Mouse (Mus musculus) hindbrain, embryonic 16.5 days (tissue): ENCODE measurements around the gene Klk1b22. TPM values are rescaled to one million over a fixed set of nuclear protein-coding genes. Genes with fewer than 3 reads are reported as not detected.
"Not testable (repeated sequence)": the region's sequence is repeated elsewhere in the genome, so short reads cannot be mapped to it uniquely, and the experiment has no call there.

ENCODE experiments used
- ATAC-seq: fragments of 200-750 bp; cut with Nextera tagmentation; 2 replicates; pipeline ENCODE4 v1.8.0; 2017; ENCODE audit warnings: moderate TSS enrichment, moderate library complexity
- H3K27ac ChIP-seq: fragments of 300-500 bp; sonication (generic); 2 replicates; pipeline ENCODE4 v1.5.1; 2014; ENCODE audit warnings: low read depth, mild to moderate bottlenecking, control low read depth, low read length, moderate library complexity
- H3K27me3 ChIP-seq: fragments of 300-500 bp; sonication (generic); replicated peaks from 2 replicates; pipeline ENCODE4 v1.6.1; 2014; ENCODE audit warnings: low read length; ENCODE audit not compliant: control insufficient read depth, insufficient read depth
- H3K36me3 ChIP-seq: fragments of 300-500 bp; sonication (generic); 2 replicates; pipeline ENCODE4 v1.6.1; 2014; ENCODE audit warnings: mild to moderate bottlenecking, low read length, moderate library complexity, mixed read lengths; ENCODE audit not compliant: control insufficient read depth, insufficient read depth
- H3K4me1 ChIP-seq: fragments of 300-500 bp; sonication (generic); 2 replicates; pipeline ENCODE4 v1.6.1; 2014; ENCODE audit warnings: low read depth, low read length; ENCODE audit not compliant: control insufficient read depth, insufficient read depth
- H3K4me2 ChIP-seq: fragments of 300-500 bp; sonication (generic); 2 replicates; pipeline ENCODE4 v1.6.1; 2014; ENCODE audit warnings: mild to moderate bottlenecking, low read length, control low read depth, moderate library complexity
- H3K4me3 ChIP-seq: fragments of 300-500 bp; sonication (generic); 2 replicates; pipeline ENCODE4 v1.5.1; 2014; ENCODE audit warnings: mild to moderate bottlenecking, low read length, control low read depth, moderate library complexity
- H3K9ac ChIP-seq: fragments of 300-500 bp; sonication (generic); 2 replicates; pipeline ENCODE4 v1.6.1; 2014; ENCODE audit warnings: low read depth, mild to moderate bottlenecking, control low read depth, low read length, moderate library complexity
- H3K9me3 ChIP-seq: fragments of 300-500 bp; sonication (generic); 2 replicates; pipeline ENCODE4 v1.6.1; 2014; ENCODE audit warnings: mild to moderate bottlenecking, low read length, moderate library complexity; ENCODE audit not compliant: control insufficient read depth
- WGBS: fragments of 180-500 bp; shearing (Covaris S2); extraction: QIAGEN DNeasy Blood & Tissue Kit; methylation state at CpG from one replicate; pipeline ENCODE4 v1.1.7; 2014; 5-methylcytosine and 5-hydroxymethylcytosine counted together
- polyA plus RNA-seq: library from polyadenylated mRNA; unstranded; fragments of >200 nt; fragmentation: Nextera tagmentation; extraction: Ambion mirVana; gene quantifications from 2 replicates; pipeline ENCODE4 v1.2.1, GENCODE M21; 2015

Klk1b22 gene
- not detected in 2 replicates for polyA plus RNA-seq

DNA sequence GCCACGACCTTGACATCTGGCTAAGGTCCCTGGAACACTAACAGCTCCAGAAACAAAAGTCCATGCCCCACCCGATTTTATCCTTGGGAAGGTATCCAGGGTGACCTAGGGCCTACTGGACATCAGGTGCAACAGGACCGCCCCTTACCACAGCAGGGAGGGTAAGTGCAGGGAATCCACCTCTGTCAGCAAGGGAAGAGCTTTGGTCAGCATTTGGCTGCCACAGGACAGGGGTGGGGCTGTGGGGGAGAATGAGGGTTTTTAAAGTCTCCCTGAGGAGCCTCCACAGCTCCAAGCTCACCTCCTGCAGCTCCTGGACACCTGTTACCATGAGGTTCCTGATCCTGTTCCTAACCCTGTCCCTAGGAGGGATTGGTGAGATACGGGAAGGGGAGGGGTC, at the start of gene Klk1b22:
Gene Klk1b22, plus strand, starts transcription at position 301 of the 400 bp plus-strand sequence.
- H3K27me3 ChIP-seq, result no peaks in the 10 kb centered on the region
- no peak within 1 kb of the TSS for H3K4me2 ChIP-seq
- ATAC-seq, result no peak
- no peaks in the 10 kb centered on the region for H3K36me3 ChIP-seq
- H3K4me1 ChIP-seq, result no peaks in the 10 kb centered on the region
- no peak within 1 kb of the TSS for H3K4me3 ChIP-seq
- no peak within 1 kb of the TSS for H3K27ac ChIP-seq
- no peaks in the 10 kb centered on the region for H3K9me3 ChIP-seq
- WGBS, result 68% methylated on average over 4 of the region's 4 CpGs
- no peak within 1 kb of the TSS for H3K9ac ChIP-seq

DNA sequence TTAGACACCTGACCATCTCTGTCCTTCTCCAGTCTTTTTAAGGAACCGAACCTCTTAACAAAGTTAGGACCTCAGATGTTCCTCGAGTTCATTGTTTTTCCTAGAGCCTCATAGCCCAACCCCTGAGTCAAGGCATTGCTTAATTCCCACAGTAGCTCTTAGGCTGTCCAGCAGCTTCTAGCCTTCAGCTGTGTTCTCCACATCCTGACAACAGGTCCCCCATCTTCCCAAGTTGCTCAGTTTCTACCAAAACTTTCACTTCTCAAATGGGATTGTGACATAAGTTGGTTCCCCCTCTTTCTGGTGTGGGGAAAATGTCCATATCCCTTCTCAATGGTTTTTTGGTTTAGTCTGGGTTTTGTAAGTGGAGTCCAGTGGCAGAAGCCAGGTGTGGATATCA, 40.4 kb upstream of the Klk1b22 start:
- ATAC-seq, result no peak
- Histone ChIP-seq H3K27ac (no peak overlapping the region), H3K9me3 (no peaks in the 10 kb centered on the region), H3K4me2 (no peak overlapping the region), H3K27me3 (no peaks in the 10 kb centered on the region), H3K36me3 (no peaks in the 10 kb centered on the region), H3K4me1 (no peaks in the 10 kb centered on the region), H3K9ac (no peak overlapping the region), H3K4me3 (no peak overlapping the region)
- 88% methylated on average over 2 of the region's 2 CpGs for WGBS

GRCm38 (mm10) chr7:44077703-44078102, 34.8 kb upstream of the Klk1b22 start:
- ATAC-seq, result no peak
- H3K9me3 ChIP-seq, result no peaks in the 10 kb centered on the region
- 89% methylated on average over 1 of the region's 1 CpGs for WGBS
- no peaks in the 10 kb centered on the region for H3K4me1 ChIP-seq
- no peaks in the 10 kb centered on the region for H3K27me3 ChIP-seq
- no peaks in the 10 kb centered on the region for H3K36me3 ChIP-seq
- H3K9ac ChIP-seq, result no peak overlapping the region
- no peak overlapping the region for H3K4me3 ChIP-seq
- no peak overlapping the region for H3K4me2 ChIP-seq
- H3K27ac ChIP-seq, result no peak overlapping the region

- Histone ChIP-seq H3K9ac (no peak overlapping the region), H3K4me1 (no peaks in the 10 kb centered on the region), H3K27me3 (no peaks in the 10 kb centered on the region), H3K4me3 (no peak overlapping the region), H3K9me3 (no peaks in the 10 kb centered on the region), H3K36me3 (no peaks in the 10 kb centered on the region), H3K4me2 (no peak overlapping the region), H3K27ac (no peak overlapping the region)
- ATAC-seq, result no peak
- 85% methylated on average over 1 of the region's 1 CpGs for WGBS
Measured at GRCm38 (mm10) chr7:44096111-44096510, 16.4 kb upstream of the Klk1b22 start.

GRCm38 (mm10) chr7:44102028-44102427, 10.4 kb upstream of the Klk1b22 start, which contains the start of gene Klk1b21:
TSS of gene Klk1b21 (plus strand) at chr7:44102328.
- not testable (repeated sequence) for ATAC-seq, H3K36me3 ChIP-seq, H3K27me3 ChIP-seq, H3K4me2 ChIP-seq, H3K9me3 ChIP-seq, H3K27ac ChIP-seq, H3K9ac ChIP-seq, H3K4me3 ChIP-seq, H3K4me1 ChIP-seq
- WGBS, result 81% methylated on average over 3 of the region's 3 CpGs

DNA sequence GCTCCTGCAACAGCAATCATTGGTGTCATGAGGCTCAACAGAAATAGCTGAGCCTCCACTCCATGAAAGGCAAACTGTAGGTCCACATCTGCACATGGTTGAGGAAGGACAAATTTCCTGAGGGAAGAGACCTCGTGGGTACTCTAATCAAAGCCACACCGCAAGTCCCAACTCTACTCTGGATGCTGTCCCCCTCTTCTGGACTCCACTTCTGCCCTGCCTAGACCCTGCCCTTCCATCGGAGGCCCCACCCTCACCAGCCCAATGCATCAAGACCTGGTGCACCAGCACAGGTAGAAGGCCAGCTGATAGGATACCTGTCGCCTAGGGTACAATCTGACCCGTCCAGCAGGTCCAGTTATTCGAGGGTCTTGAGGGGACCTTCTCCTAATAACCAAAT, 11.0 kb downstream of the Klk1b22 start:
- Histone ChIP-seq H3K4me1 (no peaks in the 10 kb centered on the region), H3K36me3 (no peaks in the 10 kb centered on the region), H3K27ac (no peak overlapping the region), H3K4me3 (no peak overlapping the region), H3K4me2 (no peak overlapping the region), H3K9ac (no peak overlapping the region), H3K27me3 (no peaks in the 10 kb centered on the region), H3K9me3 (no peaks in the 10 kb centered on the region)
- WGBS, result 89% methylated on average over 6 of the region's 6 CpGs
- no peak for ATAC-seq

DNA sequence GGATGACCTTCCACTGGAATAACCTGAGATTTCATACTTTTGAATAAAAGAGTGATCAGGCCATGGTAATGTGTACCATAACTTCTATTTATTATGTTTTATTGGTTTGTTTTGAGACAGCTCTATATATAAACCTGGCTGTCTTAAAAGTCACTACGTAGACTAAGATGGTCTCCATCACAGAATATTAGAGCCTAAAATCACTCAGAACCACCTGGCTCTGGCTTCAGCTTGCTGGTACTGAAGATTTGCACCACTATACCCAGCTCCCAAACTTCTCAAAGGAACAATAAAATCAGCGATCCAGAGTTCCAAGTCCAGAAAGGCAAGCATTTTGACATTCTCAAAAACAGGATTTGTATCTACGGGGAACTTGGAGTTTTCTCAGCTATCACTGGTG, 24.0 kb downstream of the Klk1b22 start, which contains the start of gene Klk1b16:
Gene Klk1b16, plus strand, starts transcription at position 301 of the 400 bp plus-strand sequence.
- Histone ChIP-seq H3K4me1 (no peaks in the 10 kb centered on the region), H3K4me3 (no peak within 1 kb of the TSS), H3K27ac (no peak within 1 kb of the TSS), H3K36me3 (no peaks in the 10 kb centered on the region), H3K9ac (no peak within 1 kb of the TSS), H3K9me3 (no peaks in the 10 kb centered on the region), H3K27me3 (no peaks in the 10 kb centered on the region), H3K4me2 (no peak within 1 kb of the TSS)
- WGBS, result 93% methylated on average over 3 of the region's 3 CpGs
- no peak for ATAC-seq

Other genes starting within 250 kb of the Klk1b22 start
- 4.4 and 4.5 TPM in 2 replicates for gene Klk4, start 231.5 kb upstream of the Klk1b22 start, polyA plus RNA-seq
- gene Klk15, start 178.9 kb upstream of the Klk1b22 start, polyA plus RNA-seq, result not detected in 2 replicates
- not detected in 2 replicates for gene Klk1b8, start 162.0 kb upstream of the Klk1b22 start, polyA plus RNA-seq
- gene Klk1b1, start 145.9 kb upstream of the Klk1b22 start, polyA plus RNA-seq, result not detected in 2 replicates
- not detected in 2 replicates for gene Klk1b9, start 136.6 kb upstream of the Klk1b22 start, polyA plus RNA-seq
- gene Klk1b11, start 116.8 kb upstream of the Klk1b22 start, polyA plus RNA-seq, result not detected in 2 replicates
- gene Klk1b26, start 100.5 kb upstream of the Klk1b22 start, polyA plus RNA-seq, result not detected in 2 replicates
- gene Klk1b27, start 60.4 kb upstream of the Klk1b22 start, polyA plus RNA-seq, result 0.24 TPM in 1 of 2 replicates, not detected in the other
- gene Klk1b21, start 10.3 kb upstream of the Klk1b22 start, polyA plus RNA-seq, result not detected in 2 replicates
- not detected in 2 replicates for gene Klk1b16, start 24.1 kb downstream of the Klk1b22 start, polyA plus RNA-seq
- gene Klk1b24, start 75.6 kb downstream of the Klk1b22 start, polyA plus RNA-seq, result not detected in 2 replicates
- gene Klk1b3, start 85.5 kb downstream of the Klk1b22 start, polyA plus RNA-seq, result not detected in 2 replicates
- gene Klk1b4, start 94.8 kb downstream of the Klk1b22 start, polyA plus RNA-seq, result not detected in 2 replicates
- gene Klk1b5, start 103.3 kb downstream of the Klk1b22 start, polyA plus RNA-seq, result not detected in 2 replicates
- gene Klk1, start 112.7 kb downstream of the Klk1b22 start, polyA plus RNA-seq, result not detected in 2 replicates
- gene Gm36864, start 123.5 kb downstream of the Klk1b22 start, polyA plus RNA-seq, result 0.15 TPM in 1 of 2 replicates, not detected in the other
- gene 1700028J19Rik, start 134.0 kb downstream of the Klk1b22 start, polyA plus RNA-seq, result 0.67 and 1.7 TPM in 2 replicates
- 216 and 218 TPM in 2 replicates for gene 2410002F23Rik, start 134.0 kb downstream of the Klk1b22 start, polyA plus RNA-seq
- 0.12 TPM in 1 of 2 replicates, not detected in the other for gene Acp4, start 144.7 kb downstream of the Klk1b22 start, polyA plus RNA-seq
- gene Gm15517, start 148.8 kb downstream of the Klk1b22 start, polyA plus RNA-seq, result not detected in 2 replicates
- 3.5 and 3.6 TPM in 2 replicates for gene Clec11a, start 194.2 kb downstream of the Klk1b22 start, polyA plus RNA-seq
- gene Shank1, start 197.6 kb downstream of the Klk1b22 start, polyA plus RNA-seq, result 33.1 and 33.6 TPM in 2 replicates